Mouse (Mus musculus) liver, postnatal 0 days (tissue): ENCODE results near the gene Rtbdn. TPM values are rescaled to one million over a fixed set of nuclear protein-coding genes. Genes with fewer than 3 reads are reported as not detected.
A peak's percentile ranks its signal among the peaks of the same experiment; 100 is the strongest.

Source experiments
- ATAC-seq: fragments of 200-750 bp; cut with Nextera tagmentation; 2 replicates; pipeline ENCODE4 v1.8.0; 2017; ENCODE audit warnings: mild to moderate bottlenecking, moderate library complexity
- DNase-seq: peaks from one replicate; pipeline ENCODE4 v3.0.0-alpha.2; 2016
- H3K27ac ChIP-seq: fragments of 300-500 bp; sonication (generic); 2 replicates; pipeline ENCODE4 v1.5.1; 2014; ENCODE audit warnings: antibody characterized with exemption, moderate library complexity, mild to moderate bottlenecking, low read depth
- H3K27me3 ChIP-seq: fragments of 300-500 bp; sonication (generic); 2 replicates; pipeline ENCODE4 v1.6.1; 2014; ENCODE audit warnings: low read length, control low read depth, mixed read lengths; ENCODE audit not compliant: insufficient read depth
- H3K36me3 ChIP-seq: fragments of 300-500 bp; sonication (generic); replicated peaks from 2 replicates; pipeline ENCODE4 v1.6.1; 2014; ENCODE audit warnings: mild to moderate bottlenecking, control low read depth, low read length, moderate library complexity, mixed read lengths; ENCODE audit not compliant: insufficient read depth
- H3K4me1 ChIP-seq: fragments of 300-500 bp; sonication (generic); 2 replicates; pipeline ENCODE4 v1.6.1; 2014; ENCODE audit warnings: antibody characterized with exemption, mild to moderate bottlenecking, control low read depth; ENCODE audit not compliant: insufficient read depth
- H3K4me2 ChIP-seq: fragments of 300-500 bp; sonication (generic); 2 replicates; pipeline ENCODE4 v1.6.1; 2014; ENCODE audit warnings: low read depth, mild to moderate bottlenecking, low read length, moderate library complexity, mixed read lengths
- H3K4me3 ChIP-seq: fragments of 300-500 bp; sonication (generic); 2 replicates; pipeline ENCODE4 v1.5.1; 2014; ENCODE audit warnings: low read depth, low read length
- H3K9ac ChIP-seq: fragments of 300-500 bp; sonication (generic); replicated peaks from 2 replicates; pipeline ENCODE4 v1.6.1; 2014; ENCODE audit warnings: mild to moderate bottlenecking, moderate library complexity
- H3K9me3 ChIP-seq: fragments of 300-500 bp; sonication (generic); 2 replicates; pipeline ENCODE4 v1.6.1; 2016; ENCODE audit warnings: mild to moderate bottlenecking, control low read depth, low read length, mixed read lengths
- CTCF ChIP-seq: sonication (generic); IDR thresholded peaks from 2 replicates; pipeline ENCODE4 v1.5.1; 2016; ENCODE audit warnings: antibody characterized with exemption, low read depth
- EP300 ChIP-seq: IDR thresholded peaks from 2 replicates; pipeline ENCODE4 v1.6.1; 2016; ENCODE audit warnings: antibody characterized with exemption, low read depth, mild to moderate bottlenecking
- WGBS: fragments of 180-500 bp; shearing (Covaris S2); extraction: QIAGEN DNeasy Blood & Tissue Kit; methylation state at CpG from one replicate; pipeline ENCODE4 v1.1.7; 2014; ENCODE audit not compliant: insufficient replicate concordance; 5-methylcytosine and 5-hydroxymethylcytosine counted together
- polyA plus RNA-seq: library from polyadenylated mRNA; unstranded; fragments of >200 nt; fragmentation: Nextera tagmentation; extraction: Ambion mirVana; gene quantifications from 2 replicates; pipeline ENCODE4 v1.2.1, GENCODE M21; 2015

Gene Rtbdn
- polyA plus RNA-seq, 1 experiment from 2014 or later, result not detected

DNA sequence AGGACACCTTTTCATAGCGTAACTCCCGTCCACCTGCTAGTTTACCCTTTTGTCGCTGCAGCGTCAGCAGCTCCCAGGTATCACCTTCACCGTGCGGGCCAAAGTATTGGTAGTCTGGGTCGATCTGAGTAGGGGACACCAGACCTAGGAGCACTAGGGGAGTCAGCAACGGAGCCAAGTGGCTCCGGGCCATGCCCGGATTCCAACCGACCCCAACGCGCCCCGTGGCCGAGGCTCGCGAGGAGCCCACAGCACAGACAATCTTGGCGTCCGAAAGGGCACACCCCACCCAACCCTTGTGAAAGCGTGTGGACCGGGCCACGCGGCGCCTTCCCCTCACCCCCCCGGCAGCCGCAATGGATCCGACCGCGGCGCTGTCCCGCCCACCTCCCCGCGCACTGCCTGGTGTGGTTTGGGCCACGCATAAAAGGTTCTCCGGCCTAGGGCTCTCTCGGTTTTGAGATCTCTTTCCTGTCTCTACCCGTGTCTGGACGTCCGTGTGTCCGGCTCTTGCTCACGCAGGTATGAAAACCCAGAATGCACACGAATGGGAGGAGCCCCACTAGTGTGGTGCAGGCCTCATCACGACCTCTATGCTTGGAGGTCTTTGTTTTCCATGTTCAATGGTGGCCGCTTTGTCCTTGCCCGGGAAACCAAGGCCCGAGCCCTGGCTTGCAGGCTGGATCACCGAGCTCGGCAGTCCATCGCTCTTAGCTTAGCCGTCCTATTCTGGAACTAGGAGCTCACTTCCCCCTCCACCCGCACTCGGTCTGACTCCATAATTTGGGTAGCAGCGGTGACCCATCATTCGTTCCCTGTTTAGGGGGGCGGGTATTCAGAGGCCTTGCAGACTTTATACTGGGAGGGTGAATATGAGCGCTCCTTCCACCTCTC is 22.7 kb downstream of the Rtbdn start, which contains the start of the genes Gm49661, Prdx2 and Rnaseh2a:
Gm49661 (minus strand) TSS at position 193 of the 894 bp plus-strand sequence.
Prdx2 (plus strand) TSS at position 347 of the 894 bp plus-strand sequence.
Rnaseh2a (minus strand) TSS at position 527 of the 894 bp plus-strand sequence.
- Histone ChIP-seq H3K4me1 (peaks cover 52% of the 10 kb centered on the region), H3K4me2 (peak within 1 kb of the TSS; percentile 96), H3K27ac (peak within 1 kb of the TSS; percentile 98), H3K9ac (peak within 1 kb of the TSS; percentile 91), H3K36me3 (peaks cover 33% of the 10 kb centered on the region), H3K9me3 (no peaks in the 10 kb centered on the region), H3K27me3 (no peaks in the 10 kb centered on the region), H3K4me3 (peak within 1 kb of the TSS; percentile 83)
- peak; percentile 48; the same call in 1 of the 2 replicates for TF ChIP-seq EP300
- TF ChIP-seq CTCF, result no peak
- peak; percentile 92 for DNase-seq
- ATAC-seq, result peak; percentile 64
- under 1% methylated on average over 56 of the region's 56 CpGs for WGBS

DNA sequence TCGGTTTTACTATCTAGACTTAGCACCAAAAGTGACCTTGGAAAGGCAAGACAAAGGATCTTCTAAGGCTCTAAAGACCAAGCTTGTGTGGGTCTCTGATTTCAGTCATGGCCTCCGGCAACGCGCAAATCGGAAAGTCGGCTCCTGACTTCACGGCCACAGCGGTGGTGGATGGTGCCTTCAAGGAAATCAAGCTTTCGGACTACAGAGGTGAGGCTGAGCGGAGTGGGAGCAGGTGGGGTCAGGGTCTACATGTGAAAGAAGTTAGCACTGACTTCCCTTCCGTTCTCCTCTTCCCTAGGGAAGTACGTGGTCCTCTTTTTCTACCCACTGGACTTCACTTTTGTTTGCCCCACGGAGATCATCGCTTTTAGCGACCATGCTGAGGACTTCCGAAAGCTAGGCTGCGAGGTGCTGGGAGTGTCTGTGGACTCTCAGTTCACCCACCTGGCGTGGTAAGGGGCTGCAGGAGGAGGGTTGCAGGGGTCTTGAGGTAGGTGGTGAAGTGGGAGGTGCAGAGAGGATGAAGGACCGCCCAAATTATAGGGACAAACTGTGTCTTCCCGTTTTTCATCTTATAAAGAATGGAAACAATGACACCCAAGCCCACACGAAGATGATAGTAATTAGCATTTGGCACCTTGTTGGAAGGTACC is 23.5 kb downstream of the Rtbdn start:
- Histone ChIP-seq H3K4me1 (peaks cover 55% of the 10 kb centered on the region), H3K4me2 (peak overlapping the region; percentile 96), H3K9ac (peak overlapping the region; percentile 91), H3K36me3 (peaks cover 39% of the 10 kb centered on the region), H3K9me3 (no peaks in the 10 kb centered on the region), H3K27ac (peak overlapping the region; percentile 98), H3K4me3 (peak overlapping the region; percentile 83), H3K27me3 (no peaks in the 10 kb centered on the region)
- DNase-seq, result peak; percentile 34
- ATAC-seq, result no peak
- WGBS, result 10% methylated on average over 21 of the region's 21 CpGs
- TF ChIP-seq EP300 (no peak), CTCF (no peak)

DNA sequence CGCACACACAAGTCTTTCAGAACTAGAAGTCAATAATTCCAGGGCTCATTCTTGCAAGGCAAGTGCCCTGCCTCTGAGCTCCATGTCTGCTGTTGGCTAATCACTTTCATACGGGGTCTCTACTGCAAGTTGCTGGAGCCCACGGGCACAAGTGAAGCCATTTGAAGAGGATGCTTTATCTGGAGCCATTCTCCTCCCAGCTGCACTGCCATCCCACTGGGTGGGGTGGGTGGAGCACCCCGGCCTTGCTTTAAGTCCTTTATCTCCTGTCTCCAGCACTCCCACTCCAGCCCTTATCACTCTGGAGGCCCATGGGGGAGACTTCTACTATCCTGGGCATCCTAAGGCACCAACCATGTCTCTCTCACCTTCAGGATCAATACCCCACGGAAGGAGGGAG is 24.1 kb downstream of the Rtbdn start:
- Histone ChIP-seq H3K9me3 (no peaks in the 10 kb centered on the region), H3K4me1 (peaks cover 57% of the 10 kb centered on the region), H3K9ac (peak overlapping the region; percentile 91), H3K36me3 (peaks cover 39% of the 10 kb centered on the region), H3K27me3 (no peaks in the 10 kb centered on the region), H3K4me3 (peak overlapping the region; percentile 83), H3K4me2 (peak overlapping the region; percentile 96), H3K27ac (peak overlapping the region; percentile 98)
- WGBS, result 41% methylated on average over 5 of the region's 5 CpGs
- ATAC-seq (peak; percentile 69), DNase-seq (peak; percentile 79)
- TF ChIP-seq EP300, result peak; percentile 96
- TF ChIP-seq CTCF, result no peak

DNA sequence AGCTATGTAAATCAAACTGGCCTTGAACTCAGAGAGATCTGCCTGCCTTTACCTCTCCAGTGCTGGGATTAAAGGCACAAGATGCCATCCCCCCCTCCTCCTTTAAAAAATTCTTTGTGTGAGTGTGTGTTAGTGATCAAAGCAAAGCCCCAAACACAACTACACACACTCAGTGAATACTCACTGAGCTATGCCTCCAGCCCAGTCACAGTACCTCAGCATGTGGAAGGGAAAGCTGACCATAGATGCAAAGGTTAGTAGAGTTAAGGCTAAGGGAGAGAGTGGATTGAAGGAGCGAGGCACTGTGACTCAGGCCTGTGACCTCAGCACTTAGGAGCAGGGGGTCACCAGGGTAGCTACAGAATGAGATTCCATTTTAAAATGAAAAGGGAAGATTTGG is 26.3 kb downstream of the Rtbdn start:
- no peaks in the 10 kb centered on the region for H3K9me3 ChIP-seq
- 75% methylated on average over 1 of the region's 1 CpGs for WGBS
- TF ChIP-seq EP300 (no peak), CTCF (no peak)
- H3K4me1 ChIP-seq, result peaks cover 42% of the 10 kb centered on the region
- no peak overlapping the region; the same call in 1 of the 2 replicates for H3K9ac ChIP-seq
- H3K27ac ChIP-seq, result peak overlapping the region; percentile 98
- no peaks in the 10 kb centered on the region for H3K27me3 ChIP-seq
- ATAC-seq (no peak), DNase-seq (no peak)
- H3K4me3 ChIP-seq, result no peak overlapping the region
- H3K36me3 ChIP-seq, result peaks cover 39% of the 10 kb centered on the region
- peak overlapping the region; percentile 96 for H3K4me2 ChIP-seq

DNA sequence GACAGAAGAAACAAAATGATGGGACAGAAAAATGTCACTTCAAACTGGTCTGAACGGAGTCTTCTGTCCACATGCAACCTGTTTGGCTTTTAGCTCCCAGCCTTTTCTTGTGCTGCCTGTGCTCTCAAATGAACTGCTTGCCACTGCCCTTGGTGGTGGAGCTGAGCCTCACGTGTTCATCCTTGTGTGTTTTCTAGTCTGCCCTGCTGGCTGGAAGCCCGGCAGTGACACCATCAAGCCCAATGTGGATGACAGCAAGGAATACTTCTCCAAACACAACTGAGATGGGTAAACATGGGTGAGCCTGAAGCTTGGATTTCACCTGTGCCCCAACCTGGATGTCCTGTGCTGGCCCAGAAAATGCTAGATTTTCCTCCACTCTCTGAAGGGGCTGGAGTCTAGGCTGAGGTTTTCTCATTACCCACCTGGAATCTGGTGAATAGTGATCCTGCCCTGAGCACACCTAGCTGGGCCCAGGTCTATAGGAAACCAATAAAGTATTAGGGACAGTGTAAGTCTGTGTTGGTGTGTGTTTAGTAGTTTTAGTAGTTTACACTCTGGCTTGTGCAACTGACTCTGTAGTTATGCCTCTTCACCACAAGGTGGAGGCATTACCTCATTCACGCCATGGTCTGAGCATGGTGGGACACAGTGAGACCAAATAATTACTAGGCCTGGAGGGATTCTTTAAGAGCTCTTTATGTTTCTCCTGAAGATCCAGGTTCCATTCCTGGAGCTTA is 27.2 kb downstream of the Rtbdn start:
- peaks cover 39% of the 10 kb centered on the region for H3K36me3 ChIP-seq
- ATAC-seq (peak; percentile 9), DNase-seq (peak; percentile 82)
- peak overlapping the region; percentile 93; the same call in 1 of the 2 replicates for H3K9ac ChIP-seq
- peak overlapping the region; percentile 98 for H3K27ac ChIP-seq
- TF ChIP-seq CTCF (peak; percentile 97), EP300 (no peak)
- H3K4me1 ChIP-seq, result peaks cover 43% of the 10 kb centered on the region
- peak overlapping the region; percentile 96 for H3K4me2 ChIP-seq
- 60% methylated on average over 4 of the region's 4 CpGs for WGBS
- H3K27me3 ChIP-seq, result no peaks in the 10 kb centered on the region
- H3K9me3 ChIP-seq, result no peaks in the 10 kb centered on the region
- H3K4me3 ChIP-seq, result peak overlapping the region; percentile 6; the same call in 1 of the 2 replicates
